Mouse (Mus musculus) stomach, postnatal 0 days (tissue): Measurements from ENCODE around the gene Tnfaip1. TPM values are rescaled to one million over a fixed set of nuclear protein-coding genes. Genes with fewer than 3 reads are reported as not detected.

Experiments used
- ATAC-seq: fragments of 200-750 bp; cut with Nextera tagmentation; 2 replicates; pipeline ENCODE4 v1.8.0; 2017; ENCODE audit not compliant: low FRiP score, low TSS enrichment
- DNase-seq: peaks from one replicate; pipeline ENCODE4 v3.0.0-alpha.2; 2016; ENCODE audit warnings: low spot score
- H3K27ac ChIP-seq: fragments of 300-500 bp; sonication (generic); replicated peaks from 2 replicates; pipeline ENCODE4 v1.5.1; 2014; ENCODE audit warnings: mild to moderate bottlenecking, control low read depth
- H3K27me3 ChIP-seq: fragments of 300-500 bp; sonication (generic); 2 replicates; pipeline ENCODE4 v1.6.1; 2014; ENCODE audit warnings: low read length; ENCODE audit not compliant: control insufficient read depth, insufficient read depth
- H3K36me3 ChIP-seq: fragments of 300-500 bp; sonication (generic); 2 replicates; pipeline ENCODE4 v1.6.1; 2014; ENCODE audit warnings: low read length, mixed read lengths; ENCODE audit not compliant: control insufficient read depth, insufficient read depth
- H3K4me1 ChIP-seq: fragments of 300-500 bp; sonication (generic); replicated peaks from 2 replicates; pipeline ENCODE4 v1.6.1; 2014; ENCODE audit warnings: antibody characterized with exemption; ENCODE audit not compliant: control insufficient read depth, insufficient read depth
- H3K4me2 ChIP-seq: fragments of 300-500 bp; sonication (generic); replicated peaks from 2 replicates; pipeline ENCODE4 v1.6.1; 2014; ENCODE audit warnings: low read depth, mild to moderate bottlenecking, control low read depth, moderate library complexity
- H3K4me3 ChIP-seq: fragments of 300-500 bp; sonication (generic); 2 replicates; pipeline ENCODE4 v1.5.1; 2014; ENCODE audit warnings: low read depth, low read length, control low read depth
- H3K9ac ChIP-seq: fragments of 300-500 bp; sonication (generic); 2 replicates; pipeline ENCODE4 v1.6.1; 2014; ENCODE audit warnings: mild to moderate bottlenecking, low read length, control low read depth, mixed read lengths
- H3K9me3 ChIP-seq: fragments of 300-500 bp; sonication (generic); 2 replicates; pipeline ENCODE4 v1.6.1; 2016; ENCODE audit warnings: low read length; ENCODE audit not compliant: control insufficient read depth
- CTCF ChIP-seq: IDR thresholded peaks from 2 replicates; pipeline ENCODE4 v1.5.1; 2016; ENCODE audit warnings: antibody characterized with exemption, low read depth, mild to moderate bottlenecking, moderate library complexity
- EP300 ChIP-seq: optimal IDR thresholded peaks from 2 replicates; pipeline ENCODE3; 2016; ENCODE audit warnings: antibody characterized with exemption
- WGBS: fragments of 180-500 bp; shearing (Covaris S2); extraction: QIAGEN DNeasy Blood & Tissue Kit; methylation state at CpG from one replicate; pipeline ENCODE4 v1.1.7; 2014; 5-methylcytosine and 5-hydroxymethylcytosine counted together
- polyA plus RNA-seq: library from polyadenylated mRNA; unstranded; fragments of >200 nt; fragmentation: Nextera tagmentation; extraction: Ambion mirVana; gene quantifications from 2 replicates; pipeline ENCODE4 v1.2.1, GENCODE M21; 2015

Gene Tnfaip1
- polyA plus RNA-seq, 1 experiment from 2014 or later: 47.5 TPM

DNA sequence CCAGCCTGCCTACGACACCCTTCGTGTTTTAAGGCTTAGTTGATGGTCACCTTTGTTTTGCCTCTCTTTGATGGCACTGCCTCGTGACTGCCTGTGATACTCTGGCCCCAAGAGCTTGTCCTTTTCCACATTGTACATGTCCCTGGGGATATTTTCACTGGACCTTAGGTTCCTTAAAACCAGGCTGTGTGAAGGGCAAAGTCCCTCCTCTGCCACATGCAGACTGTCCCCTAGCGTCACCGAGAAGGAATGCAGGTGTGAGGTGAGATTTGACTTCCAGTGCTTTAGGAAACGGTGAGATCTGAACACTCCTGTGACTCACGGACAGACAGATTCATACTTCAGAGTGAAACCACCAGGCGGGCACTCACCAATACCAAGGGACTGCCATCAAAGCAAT, 21.1 kb upstream of the Tnfaip1 start:
- no peak overlapping the region for H3K4me2 ChIP-seq
- TF ChIP-seq CTCF (peak; percentile 67), EP300 (no peak)
- H3K36me3 ChIP-seq: no peaks in the 10 kb centered on the region; the same call in 1 of the 2 replicates
- 51% methylated on average over 8 of the region's 8 CpGs for WGBS
- no peak overlapping the region for H3K4me3 ChIP-seq
- no peaks in the 10 kb centered on the region for H3K27me3 ChIP-seq
- H3K9ac ChIP-seq: no peak overlapping the region; the same call in 1 of the 2 replicates
- DNase-seq: peak; percentile 27
- no peak for ATAC-seq
- H3K27ac ChIP-seq: no peak overlapping the region
- H3K4me1 ChIP-seq: no peaks in the 10 kb centered on the region
- no peaks in the 10 kb centered on the region for H3K9me3 ChIP-seq

DNA sequence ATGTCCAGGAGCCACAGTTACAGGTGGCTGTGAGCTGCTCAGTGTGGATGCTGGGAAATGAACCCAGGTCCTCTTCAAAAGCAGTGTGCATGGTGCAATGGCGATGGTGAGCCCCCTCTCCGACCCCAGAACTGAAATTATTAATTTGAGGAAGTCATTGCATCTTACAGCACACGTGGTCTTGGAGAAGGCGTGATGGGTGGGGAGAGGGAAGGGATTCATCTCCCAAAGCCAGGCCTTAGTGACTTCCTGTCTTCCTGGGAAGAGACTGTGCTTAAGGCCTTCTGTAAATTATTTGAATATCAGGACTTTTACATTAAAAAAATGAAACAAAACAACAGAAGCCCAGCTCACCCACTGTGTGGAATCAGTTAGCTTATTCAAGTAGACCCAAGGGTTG, 19.9 kb upstream of the Tnfaip1 start:
- H3K4me2 ChIP-seq: no peak overlapping the region
- no peak overlapping the region for H3K4me3 ChIP-seq
- no peaks in the 10 kb centered on the region; the same call in 1 of the 2 replicates for H3K36me3 ChIP-seq
- TF ChIP-seq EP300 (no peak), CTCF (no peak)
- no peak overlapping the region for H3K9ac ChIP-seq
- H3K4me1 ChIP-seq: no peaks in the 10 kb centered on the region
- ATAC-seq (no peak), DNase-seq (no peak)
- H3K27me3 ChIP-seq: no peaks in the 10 kb centered on the region
- H3K9me3 ChIP-seq: no peaks in the 10 kb centered on the region
- no peak overlapping the region for H3K27ac ChIP-seq
- 56% methylated on average over 4 of the region's 4 CpGs for WGBS

DNA sequence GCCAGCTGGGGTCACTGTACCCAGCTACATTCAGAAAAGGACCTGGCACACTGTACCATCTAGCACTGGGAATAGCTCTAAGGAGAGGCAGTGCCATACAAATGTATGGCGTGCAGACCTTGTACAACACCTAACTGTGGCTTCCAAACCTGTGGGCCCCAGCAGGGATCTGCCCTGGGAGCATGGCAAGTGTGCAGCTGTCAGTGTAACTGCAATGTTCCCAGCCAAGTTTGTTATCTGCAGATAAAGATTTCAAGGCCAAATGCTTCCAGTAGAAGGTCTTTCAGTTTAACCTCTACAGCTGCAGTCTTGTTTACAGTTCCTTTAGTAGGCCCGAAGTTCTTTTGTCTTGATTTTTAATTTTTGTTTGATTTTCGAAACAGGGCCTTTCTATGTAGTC, 19.5 kb upstream of the Tnfaip1 start:
- Histone ChIP-seq H3K27ac (no peak overlapping the region), H3K9ac (no peak overlapping the region), H3K27me3 (no peaks in the 10 kb centered on the region), H3K9me3 (no peaks in the 10 kb centered on the region), H3K4me1 (no peaks in the 10 kb centered on the region), H3K4me3 (no peak overlapping the region), H3K4me2 (no peak overlapping the region), H3K36me3 (no peaks in the 10 kb centered on the region; the same call in 1 of the 2 replicates)
- DNase-seq: peak; percentile 45
- no peak for ATAC-seq
- 51% methylated on average over 3 of the region's 3 CpGs for WGBS
- TF ChIP-seq EP300: no peak
- TF ChIP-seq CTCF: no peak

DNA sequence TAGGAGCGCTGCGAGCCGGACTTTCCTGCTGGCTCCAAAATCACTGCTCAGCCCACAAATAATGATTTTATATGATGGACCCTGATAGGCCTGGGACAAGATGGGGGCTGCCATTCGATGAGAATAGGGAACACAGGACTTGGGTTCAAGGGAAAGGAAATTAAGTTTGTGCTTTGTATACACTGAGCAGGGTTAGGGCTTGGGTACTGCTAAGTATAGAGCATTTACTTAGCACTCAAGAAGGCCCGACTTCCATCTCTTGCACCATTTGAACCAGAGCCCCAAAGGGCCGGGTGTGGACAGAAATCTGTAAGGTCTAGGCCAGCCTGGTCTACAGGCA, 14.9 kb upstream of the Tnfaip1 start:
- 31% methylated on average over 6 of the region's 6 CpGs for WGBS

DNA sequence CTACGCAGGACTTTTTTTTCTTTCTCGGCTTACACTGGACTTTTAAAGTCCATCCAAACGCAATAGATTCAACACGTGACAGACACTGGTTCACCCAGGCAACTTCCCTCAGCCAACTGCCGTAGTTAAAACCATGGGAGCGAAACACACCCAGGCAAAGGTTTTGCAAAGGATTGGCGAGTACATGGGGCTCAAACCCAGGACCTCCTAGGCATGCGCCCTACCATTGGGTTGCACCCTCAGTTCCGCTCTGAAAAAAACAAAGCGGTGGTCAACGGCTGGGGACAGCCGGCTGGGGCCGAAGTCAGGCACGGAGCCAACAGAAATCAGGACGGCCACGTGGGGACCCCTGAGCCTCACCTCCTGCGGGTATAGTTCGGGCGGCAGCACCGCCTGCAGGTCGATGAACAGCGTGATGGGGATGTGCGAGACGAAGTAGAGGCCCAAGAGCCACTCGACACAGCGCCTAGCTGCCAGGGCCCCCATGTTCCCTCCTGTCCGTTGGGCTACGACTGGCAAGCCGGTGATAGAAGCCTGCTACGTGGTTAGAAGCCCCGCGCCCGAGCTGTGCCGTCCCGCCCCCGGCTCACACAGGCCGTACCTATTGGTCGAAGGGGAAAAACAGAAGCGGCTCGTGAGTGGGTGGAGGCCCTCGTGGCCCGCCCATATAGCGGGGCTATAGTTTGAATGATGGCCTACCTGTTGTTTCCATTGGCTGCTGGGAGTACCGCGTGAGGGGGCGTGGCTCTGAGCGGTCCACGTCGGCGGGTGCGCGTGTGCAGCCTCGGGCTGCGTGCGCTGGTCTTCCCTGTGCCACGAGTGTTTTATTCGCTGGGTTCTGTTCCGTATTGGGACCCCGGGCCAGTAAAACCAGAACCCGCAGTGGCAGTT, 14.3 kb upstream of the Tnfaip1 start, which contains the start of gene Tmem97:
Tmem97 (minus strand) TSS at position 610 of the 891 bp plus-strand sequence.
- DNase-seq (peak; percentile 97), ATAC-seq (peak; percentile 99)
- under 1% methylated on average over 60 of the region's 60 CpGs for WGBS
- Histone ChIP-seq H3K27ac (peak within 1 kb of the TSS; percentile 75), H3K4me2 (peak within 1 kb of the TSS; percentile 89), H3K27me3 (no peaks in the 10 kb centered on the region), H3K4me1 (0 out of 2 replicates have a peak, but pooled peaks cover 2% of the 10 kb centered on the region), H3K36me3 (no peaks in the 10 kb centered on the region), H3K4me3 (peak within 1 kb of the TSS; percentile 68), H3K9ac (peak within 1 kb of the TSS; percentile 65), H3K9me3 (no peaks in the 10 kb centered on the region)
- TF ChIP-seq CTCF: peak; percentile 46
- TF ChIP-seq EP300: no peak

More for the DNA sequence above, 14.9 kb upstream of the Tnfaip1 start:
- H3K4me3 ChIP-seq: peak overlapping the region; percentile 68
- no peak for TF ChIP-seq CTCF
- TF ChIP-seq EP300: no peak
- peak overlapping the region; percentile 45; the same call in 1 of the 2 replicates for H3K9ac ChIP-seq
- H3K27me3 ChIP-seq: no peaks in the 10 kb centered on the region
- H3K27ac ChIP-seq: 0 out of 2 replicates have a peak overlapping the region, but pooled peaks have one; percentile 1
- H3K9me3 ChIP-seq: no peaks in the 10 kb centered on the region
- H3K4me2 ChIP-seq: peak overlapping the region; percentile 89
- DNase-seq (no peak), ATAC-seq (peak; percentile 30)
- no peaks in the 10 kb centered on the region for H3K36me3 ChIP-seq
- H3K4me1 ChIP-seq: 0 out of 2 replicates have a peak, but pooled peaks cover 2% of the 10 kb centered on the region

DNA sequence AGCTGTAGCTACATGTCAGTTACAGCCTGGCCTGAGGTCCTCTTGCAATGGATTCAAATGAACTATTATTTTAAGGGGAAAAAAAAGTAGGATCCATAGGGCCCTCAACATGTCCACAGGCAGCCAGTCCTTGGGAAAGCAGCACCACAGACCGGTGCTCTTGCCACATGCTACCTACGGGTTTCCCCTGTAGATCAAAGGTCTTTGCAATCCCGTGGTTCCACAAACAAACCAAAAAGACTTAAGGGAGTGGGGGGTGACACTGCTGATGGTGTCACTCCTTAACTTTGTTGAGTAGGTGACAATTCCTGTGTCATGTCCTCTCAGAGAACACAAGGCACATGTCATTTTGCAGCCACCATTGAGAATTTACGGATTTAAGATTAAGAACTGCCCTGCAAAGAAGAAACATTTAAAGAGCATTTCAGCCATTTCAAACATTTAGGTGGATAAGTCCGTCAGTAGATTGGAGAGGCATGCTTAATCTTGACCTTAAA, 13.4 kb upstream of the Tnfaip1 start:
- ATAC-seq (no peak), DNase-seq (no peak)
- no peaks in the 10 kb centered on the region for H3K27me3 ChIP-seq
- H3K36me3 ChIP-seq: no peaks in the 10 kb centered on the region
- peak overlapping the region; percentile 75; the same call in 1 of the 2 replicates for H3K27ac ChIP-seq
- H3K4me2 ChIP-seq: peak overlapping the region; percentile 89
- no peaks in the 10 kb centered on the region for H3K9me3 ChIP-seq
- WGBS: 7% methylated on average over 5 of the region's 5 CpGs
- no peak overlapping the region for H3K9ac ChIP-seq
- H3K4me3 ChIP-seq: peak overlapping the region; percentile 68
- H3K4me1 ChIP-seq: 0 out of 2 replicates have a peak, but pooled peaks cover 2% of the 10 kb centered on the region
- TF ChIP-seq CTCF (no peak), EP300 (no peak)
